Mouse (Mus musculus) kidney, postnatal 4 days (tissue): ENCODE measurements around the gene Slc26a1.

Source experiments
- DNase-seq, 2 experiments: peaks; one replicate each; pipeline ENCODE4 v3.0.0; 2021; ENCODE audit warnings: mixed read lengths in 2 of 2

Gene Slc26a1

DNA sequence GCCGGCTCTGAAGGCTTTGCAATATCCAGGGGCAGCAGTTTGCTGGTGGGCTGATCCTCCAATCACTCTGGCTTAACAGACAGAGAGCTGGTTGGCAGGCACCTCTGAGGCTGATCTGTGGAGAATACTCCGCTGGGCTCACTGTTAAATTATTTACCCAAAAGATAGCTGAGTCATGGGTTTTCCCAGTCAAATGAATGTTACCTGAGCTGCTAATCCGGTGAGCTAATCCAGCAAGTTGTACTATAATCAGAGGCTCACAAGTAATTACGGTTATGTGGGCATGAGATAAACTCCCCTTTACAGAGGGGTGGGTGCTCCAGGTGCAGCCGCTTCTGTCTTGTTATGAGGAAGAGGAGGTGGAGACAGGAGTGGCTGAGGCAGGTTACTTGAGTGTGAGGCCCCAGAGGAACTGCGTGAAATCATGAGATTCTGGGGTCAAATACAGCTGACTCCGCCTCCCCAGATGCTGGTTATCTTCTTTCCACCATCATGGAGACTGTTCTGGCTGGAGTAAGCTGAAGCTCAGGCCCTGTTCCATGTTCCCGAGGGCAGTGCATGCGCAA is at the start of gene Slc26a1:
Slc26a1 (minus strand) TSS at position 319 of the 566 bp plus-strand sequence.
- peak in 1 of 2 experiments; percentile 53 for DNase-seq

DNA sequence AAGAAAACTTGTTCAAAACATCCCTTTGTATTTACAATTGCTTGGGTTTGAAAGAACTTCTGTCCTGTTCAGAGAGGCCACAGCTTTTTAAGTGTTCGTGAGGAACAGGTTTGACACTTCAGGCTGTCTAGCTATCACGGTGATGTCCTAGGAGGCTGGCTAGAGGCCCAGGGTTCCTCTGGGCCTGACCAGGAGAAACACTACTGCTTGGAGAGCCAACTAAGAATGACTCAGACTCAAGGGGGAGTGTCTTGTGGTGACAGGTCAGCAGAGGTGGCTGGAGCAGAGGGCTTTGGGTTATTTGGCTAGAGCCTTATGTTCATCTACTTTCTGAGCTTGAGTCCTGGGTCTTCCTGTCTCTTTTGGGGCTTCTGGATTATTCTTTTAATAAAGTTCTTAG is 48.6 kb upstream of the Slc26a1 start:
- no peak for DNase-seq

DNA sequence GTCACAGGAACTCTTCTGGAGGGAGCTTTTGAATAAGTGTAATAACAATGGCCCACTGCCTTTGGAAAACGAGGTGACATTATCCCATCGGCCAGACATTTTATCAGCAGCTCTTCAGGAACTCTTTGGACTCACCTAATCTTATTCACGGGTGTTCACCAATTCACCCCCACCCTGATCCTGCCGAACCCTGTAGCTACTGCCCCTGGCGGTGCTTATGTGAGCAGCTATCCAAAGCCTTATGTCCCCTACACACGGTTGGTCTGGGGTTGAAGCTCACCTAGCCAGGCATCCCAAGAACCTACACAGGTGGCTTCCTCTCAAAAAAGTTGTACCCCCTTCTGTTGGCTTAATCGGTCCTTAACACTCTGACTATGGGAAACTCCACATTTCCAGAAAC is 44.4 kb upstream of the Slc26a1 start:
- no peak for DNase-seq

DNA sequence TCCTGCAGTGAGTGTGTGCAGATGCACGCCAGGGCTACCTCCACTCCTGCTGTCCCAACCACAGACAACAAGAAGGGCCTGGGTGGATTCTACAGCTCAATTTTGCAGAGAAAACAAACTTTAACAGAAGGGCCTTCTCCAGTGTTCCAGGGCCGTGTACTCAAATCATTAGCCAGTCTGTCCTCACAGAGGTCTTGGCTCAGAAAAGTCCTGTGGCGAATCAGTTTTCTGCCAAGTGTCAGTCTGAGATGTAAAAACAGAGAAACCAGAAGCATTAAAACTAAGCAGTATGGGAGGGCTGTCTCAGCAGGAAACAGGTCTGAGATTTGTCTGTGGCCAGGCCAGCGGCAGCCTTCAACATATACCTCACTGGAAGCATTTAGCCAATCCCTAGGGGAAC is 42.7 kb upstream of the Slc26a1 start:
- DNase-seq, result no peak

GRCm38 (mm10) chr5:108715974-108716373 is 40.6 kb upstream of the Slc26a1 start:
- DNase-seq, result no peak

- DNase-seq, result peak in 1 of 2 experiments; percentile 23
Observed at GRCm38 (mm10) chr5:108714149-108714548, 38.8 kb upstream of the Slc26a1 start.

DNA sequence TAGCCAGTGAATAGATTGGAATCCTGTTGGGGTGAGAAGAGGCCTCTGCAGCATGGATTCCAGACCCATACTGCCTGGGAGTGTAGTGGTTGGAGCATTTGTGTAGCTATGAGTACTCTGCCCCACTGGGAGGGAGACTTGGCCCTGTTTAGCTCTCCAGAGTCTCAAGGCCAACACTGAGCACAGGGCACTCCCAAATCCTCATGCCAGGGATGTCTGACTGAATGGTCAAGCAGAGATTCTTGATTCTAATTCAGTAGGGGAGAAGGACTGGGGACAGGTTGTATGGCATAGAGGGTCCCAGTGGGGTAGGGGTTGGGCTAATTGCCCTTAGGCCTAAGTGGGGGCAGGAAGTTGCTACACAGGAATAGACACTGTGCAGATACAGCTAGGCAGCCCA is 38.3 kb upstream of the Slc26a1 start:
- DNase-seq, result no peak

DNA sequence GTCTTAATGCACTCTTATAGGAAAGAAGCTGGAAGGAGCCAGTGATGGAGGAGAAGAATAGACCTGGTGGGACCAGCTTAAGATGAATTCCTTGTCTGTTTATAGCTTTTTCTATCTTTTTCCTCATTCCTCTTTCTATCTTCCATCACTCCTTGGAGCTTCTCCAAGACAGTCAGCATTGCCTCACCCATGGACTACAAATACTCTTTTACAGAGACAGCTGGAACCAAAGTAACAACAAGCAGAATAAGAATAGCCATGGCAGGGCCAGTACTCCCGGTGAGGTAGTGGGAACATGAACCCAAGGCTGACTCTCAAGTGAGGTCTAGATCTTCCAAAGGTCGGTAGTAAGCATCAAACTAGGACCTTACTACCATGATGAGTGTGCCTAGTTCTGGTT is 37.7 kb upstream of the Slc26a1 start:
- DNase-seq, result no peak

DNA sequence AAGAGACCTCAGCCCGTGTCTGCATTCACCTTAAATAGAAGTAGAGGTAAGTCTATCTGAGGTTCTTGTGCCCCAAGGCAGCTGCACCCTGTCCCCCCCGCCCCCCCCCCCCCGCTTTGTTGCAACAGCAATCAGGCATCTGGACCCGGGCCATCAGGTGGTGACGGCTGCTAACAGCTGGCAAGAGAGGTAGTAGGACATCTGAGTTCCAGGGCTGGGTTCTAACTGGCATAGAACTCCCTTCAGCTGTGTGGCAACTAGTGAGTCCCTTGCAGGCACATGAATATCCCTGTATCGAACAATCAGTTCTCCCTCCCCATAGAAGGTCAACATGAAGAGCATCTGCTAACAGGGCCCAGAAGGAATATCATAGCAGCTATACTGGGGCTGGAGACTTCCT is 36.6 kb upstream of the Slc26a1 start:
- DNase-seq, result no peak

DNA sequence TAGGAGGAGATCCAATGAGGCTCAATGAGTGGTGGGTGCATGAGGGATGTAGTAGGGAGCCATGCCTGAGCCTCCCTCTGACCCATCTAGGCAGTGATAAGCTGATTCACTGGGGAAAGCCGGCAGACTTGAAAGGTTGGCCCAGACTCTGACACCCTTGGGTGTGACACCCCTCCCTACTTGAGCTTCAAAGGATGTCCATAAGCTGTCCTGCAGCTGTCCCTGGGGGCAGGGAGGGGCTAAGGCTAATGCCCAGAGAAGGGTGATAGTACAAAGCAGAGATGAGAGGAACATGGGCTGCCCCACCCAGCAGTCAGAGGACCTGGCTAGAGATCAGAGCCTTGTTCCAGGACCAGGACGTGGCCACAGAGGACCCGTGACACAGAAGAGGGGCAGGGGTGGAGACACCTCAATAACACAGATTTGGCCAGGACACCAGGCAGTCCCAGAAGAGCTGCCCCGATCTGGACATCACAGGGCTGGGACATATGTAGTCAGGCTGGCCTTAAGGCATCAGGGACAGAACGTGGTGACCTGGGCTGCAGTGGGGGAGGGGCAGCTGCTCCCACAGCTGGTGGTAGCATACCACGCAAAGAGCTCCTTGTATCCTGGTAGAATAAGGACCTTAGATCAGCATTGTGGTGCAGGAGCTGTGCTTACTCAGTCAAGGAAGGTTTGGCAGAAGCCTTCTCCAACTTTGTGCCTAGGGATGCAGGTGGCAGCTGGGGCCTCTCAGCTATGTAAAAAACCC is 33.8 kb upstream of the Slc26a1 start:
- DNase-seq, result no peak

- DNase-seq, result peak in 1 of 2 experiments; percentile 39
Observed at GRCm38 (mm10) chr5:108708419-108708818, 33.0 kb upstream of the Slc26a1 start.

DNA sequence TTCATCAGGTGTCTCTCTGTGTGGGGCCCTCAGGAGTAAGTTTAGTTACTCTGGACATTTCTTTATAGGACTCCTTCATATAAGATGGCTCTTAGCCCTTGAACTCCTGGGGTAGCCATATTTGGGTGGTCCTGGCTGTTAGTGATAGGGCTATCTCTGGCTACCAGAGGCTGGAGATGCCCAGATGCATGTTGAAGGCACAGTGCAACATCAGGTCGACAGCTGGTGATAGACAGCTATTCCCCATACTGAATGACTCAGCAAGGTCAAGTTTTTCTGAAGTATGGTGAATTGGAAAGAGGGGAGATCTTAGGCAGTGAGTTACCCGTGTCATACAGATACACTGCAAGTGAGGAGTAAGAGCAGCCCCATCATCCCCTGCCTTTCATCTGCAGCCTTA is 32.4 kb upstream of the Slc26a1 start:
- DNase-seq, result no peak

DNA sequence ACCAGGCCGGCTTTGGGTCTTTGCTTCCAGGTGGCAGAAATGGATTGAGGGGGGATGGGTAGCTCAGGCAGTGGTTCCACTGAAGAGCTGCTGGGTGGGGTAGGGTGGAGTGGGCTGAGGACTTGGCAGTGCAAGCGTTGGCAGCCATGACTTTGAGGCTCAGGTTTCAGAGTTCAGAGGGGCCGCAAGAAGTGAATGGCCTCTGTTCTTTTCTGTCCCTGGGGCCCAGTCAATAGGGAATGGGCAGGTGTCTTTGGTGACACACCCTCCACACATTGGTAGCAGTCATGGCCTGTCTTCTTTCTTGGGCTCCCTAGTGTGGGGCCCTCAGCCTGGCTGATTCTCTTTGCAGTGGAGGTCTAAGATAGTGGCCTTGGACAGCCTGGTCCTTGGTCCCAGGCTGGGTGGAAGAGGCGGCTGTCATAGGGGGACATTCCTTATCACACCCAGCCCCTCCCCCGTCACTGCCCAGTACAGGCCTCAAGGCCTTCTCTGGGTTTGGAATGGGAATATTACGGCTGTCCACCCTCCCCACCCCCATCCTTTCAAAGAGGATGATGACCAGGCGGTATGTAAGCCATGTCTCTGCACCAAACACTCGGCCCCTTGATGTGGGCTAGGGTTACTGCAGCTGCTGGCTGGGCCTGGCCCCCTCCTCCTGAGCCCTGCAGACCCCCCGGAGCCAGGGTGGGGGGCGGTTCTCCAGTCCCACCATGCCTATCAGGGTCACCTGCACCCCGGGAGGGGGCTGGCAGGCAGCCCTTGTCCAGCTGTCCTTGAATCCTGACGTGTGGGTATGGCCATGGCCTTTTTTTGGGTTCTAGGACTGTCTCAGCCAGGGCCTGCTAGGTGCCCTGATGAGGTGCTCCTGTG is 28.6 kb upstream of the Slc26a1 start:
- no peak for DNase-seq

- peak in 1 of 2 experiments; percentile 22 for DNase-seq
Observed at GRCm38 (mm10) chr5:108701341-108702021, 26.1 kb upstream of the Slc26a1 start.

DNA sequence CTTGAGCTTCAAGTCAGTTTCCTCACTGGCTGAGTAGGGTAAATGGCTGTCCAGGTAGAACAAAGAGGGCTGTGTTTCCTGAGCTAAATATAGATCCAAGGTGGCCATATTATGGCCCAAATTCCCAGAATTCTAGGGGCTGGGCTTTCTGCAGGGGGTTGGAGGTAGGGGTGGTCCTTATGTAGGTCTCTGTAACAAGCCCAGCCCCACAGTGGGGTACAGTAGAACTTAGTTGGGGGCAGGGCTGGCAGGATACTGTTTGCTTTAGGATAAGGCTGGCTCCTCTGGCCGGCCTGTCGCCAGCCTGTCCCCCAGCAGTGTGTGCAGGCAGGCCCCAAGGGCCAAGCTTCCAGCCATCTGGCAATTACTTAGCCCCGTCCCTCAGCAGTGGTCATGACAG is 25.0 kb upstream of the Slc26a1 start:
- no peak for DNase-seq

DNA sequence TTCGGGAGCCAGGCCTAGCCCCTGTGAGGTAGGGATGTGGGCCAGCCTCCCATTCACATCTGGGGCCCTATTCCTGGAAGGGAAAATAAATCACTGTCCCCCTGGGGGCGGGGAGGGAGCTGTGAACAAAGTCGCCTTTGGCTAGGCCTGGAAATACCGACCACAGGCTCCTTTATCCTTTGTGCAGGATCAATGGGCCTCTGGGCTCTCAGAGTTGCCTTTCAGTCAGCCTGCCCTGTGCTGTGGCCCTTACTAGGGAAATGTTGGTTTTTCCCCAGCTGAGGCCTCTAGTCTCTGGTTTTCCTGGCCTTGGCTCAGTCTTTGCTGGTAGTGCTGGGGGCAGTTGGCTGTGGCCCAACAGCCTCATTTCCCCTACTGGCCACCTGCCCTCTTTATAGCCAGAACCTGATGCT is 22.0 kb upstream of the Slc26a1 start:
- DNase-seq, result peak in 1 of 2 experiments; percentile 24

GRCm38 (mm10) chr5:108696542-108696941 is 21.2 kb upstream of the Slc26a1 start:
- DNase-seq, result no peak

DNA sequence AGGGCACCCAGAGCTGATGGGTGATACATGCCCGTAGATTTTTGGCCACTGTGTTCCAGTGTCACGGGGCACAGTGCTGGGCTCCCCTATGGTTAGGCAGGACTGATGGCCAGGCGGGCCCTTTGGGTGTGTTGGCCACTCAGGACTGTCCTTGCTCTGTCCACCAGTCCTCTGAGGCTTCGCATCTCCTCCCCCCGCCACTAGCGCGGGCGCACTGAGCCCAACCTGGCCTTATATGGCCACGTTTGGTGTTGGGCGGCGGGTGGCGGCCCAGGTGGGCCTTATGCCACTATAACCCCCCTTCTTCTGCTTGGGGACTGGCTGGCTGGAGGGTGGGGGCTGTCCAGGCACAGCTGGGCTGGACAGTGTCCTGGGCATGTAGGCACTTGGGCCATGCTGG is 20.5 kb upstream of the Slc26a1 start:
- no peak for DNase-seq

DNA sequence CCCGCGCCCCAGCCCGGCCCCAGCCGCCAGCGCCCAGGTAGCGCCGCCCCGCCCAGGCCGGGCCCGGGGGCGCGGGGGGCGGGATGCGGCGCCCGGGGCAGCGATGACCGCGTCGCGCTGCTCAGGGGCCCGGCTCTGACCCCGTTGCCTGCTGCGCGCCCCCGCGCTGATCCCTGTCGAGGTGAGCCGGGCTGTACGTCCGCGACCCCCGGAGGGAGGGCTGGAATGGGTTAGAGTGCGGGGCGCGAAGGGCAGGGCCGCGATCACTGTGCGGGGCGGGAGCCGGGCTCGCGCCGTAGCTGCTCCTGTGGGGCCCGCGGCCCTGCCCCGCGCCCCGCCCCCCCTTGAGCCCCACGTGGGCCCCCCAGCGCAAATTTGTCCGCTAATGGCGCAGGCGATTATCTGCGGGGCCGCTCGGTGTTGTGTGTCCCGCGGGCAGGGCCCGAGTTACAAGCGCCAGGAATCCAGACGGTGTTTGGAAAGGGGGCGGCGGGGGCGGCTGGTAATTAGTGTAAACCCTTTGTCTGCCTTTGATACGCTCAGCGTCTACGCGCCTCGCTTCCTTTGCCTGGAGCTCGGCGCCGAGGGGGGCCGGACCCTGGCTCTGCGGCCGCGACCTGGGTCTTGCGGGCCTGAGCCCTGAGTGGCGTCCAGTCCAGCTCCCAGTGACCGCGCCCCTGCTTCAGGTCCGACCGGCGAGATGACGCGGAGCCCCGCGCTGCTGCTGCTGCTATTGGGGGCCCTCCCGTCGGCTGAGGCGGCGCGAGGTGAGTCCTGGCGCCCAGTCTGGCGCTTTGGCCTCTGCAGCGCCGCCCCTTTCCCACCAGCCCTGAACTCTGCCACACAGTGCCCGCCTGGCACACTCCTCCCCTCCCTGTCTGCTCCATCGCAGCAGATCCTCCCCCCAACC is 19.2 kb upstream of the Slc26a1 start:
- DNase-seq, result peak; percentile 64 to 77

- DNase-seq, result peak; percentile 93 to 95
Observed at GRCm38 (mm10) chr5:108693872-108694288, 18.5 kb upstream of the Slc26a1 start.

DNA sequence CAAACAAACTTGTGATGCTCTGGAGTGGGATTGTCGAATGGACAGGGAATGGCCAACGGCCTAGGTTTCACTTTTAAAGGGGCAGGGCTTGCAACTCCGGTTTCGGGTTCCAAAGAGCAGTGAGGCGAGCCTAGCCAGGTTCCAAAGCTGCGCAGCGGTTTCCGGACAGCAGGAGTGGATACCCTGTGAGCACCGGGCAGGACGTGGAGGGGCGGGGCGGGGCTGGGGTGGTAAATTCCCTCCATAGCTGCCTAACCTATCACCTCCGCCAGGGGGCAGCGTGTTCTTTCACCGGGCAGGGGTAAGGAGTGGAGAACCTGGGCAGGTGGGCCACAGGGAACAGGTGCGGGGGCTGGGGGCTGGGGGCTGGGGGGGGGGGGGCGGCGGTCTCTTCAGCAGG is 16.9 kb upstream of the Slc26a1 start, which contains the start of gene Fgfrl1:
Fgfrl1 (plus strand) TSS at position 112 of the 400 bp plus-strand sequence.
- peak; percentile 83 to 85 for DNase-seq

- no peak for DNase-seq
Observed at GRCm38 (mm10) chr5:108691152-108691551, 15.8 kb upstream of the Slc26a1 start.
